Mouse (Mus musculus): Measurements from ENCODE around the gene Rab36. TPM values are rescaled to one million over a fixed set of nuclear protein-coding genes. Genes with fewer than 3 reads are reported as not detected.
"Not testable (repeated sequence)": the region's sequence is repeated elsewhere in the genome, so short reads cannot be mapped to it uniquely, and the experiment has no call there.

Gene Rab36
- polyA plus RNA-seq, 1 experiment from 2014 or later: 6.9 TPM

DNA sequence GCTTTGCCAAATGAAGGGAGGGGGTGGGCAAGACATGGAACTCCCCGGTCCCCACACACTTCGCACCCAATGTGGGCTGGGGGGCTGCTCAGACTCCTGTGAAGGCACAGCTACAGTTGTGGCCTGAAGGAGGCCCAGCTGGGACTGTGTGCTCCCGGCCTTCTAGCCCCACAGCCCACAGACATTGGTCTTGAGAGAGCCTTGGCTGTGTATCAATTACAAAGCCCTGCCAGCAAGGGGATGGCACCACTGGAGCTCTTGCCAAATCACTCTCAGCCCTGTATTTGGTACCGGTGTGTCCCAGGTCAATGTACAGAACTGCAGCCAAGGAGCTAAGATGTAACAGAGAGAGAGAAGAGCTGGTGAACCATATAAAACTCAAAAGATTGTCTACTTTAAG is 20.4 kb upstream of the Rab36 start:
- no peak for ATAC-seq (ENCODE audit: insufficient read depth, low FRiP score, low read depth)

GRCm38 (mm10) chr10:75020271-75020670 is 16.6 kb upstream of the Rab36 start:
- ATAC-seq (ENCODE audit: insufficient read depth, low FRiP score, low read depth): no peak
- WGBS: 25% methylated on average over 2 of the region's 2 CpGs
- H3K4me3 ChIP-seq (replicated peaks): no peak overlapping the region

More for the DNA sequence above, 20.4 kb upstream of the Rab36 start:
- no peaks in the 10 kb centered on the region for H3K36me3 ChIP-seq
- no peak overlapping the region for H3K27ac ChIP-seq
- H3K9ac ChIP-seq: no peak overlapping the region
- H3K4me3 ChIP-seq (replicated peaks): no peak overlapping the region
- H3K4me2 ChIP-seq: no peak overlapping the region
- no peaks in the 10 kb centered on the region for H3K4me1 ChIP-seq
- H3K27me3 ChIP-seq (replicated peaks): no peaks in the 10 kb centered on the region
- 86% methylated on average over 4 of the region's 4 CpGs for WGBS
- no peaks in the 10 kb centered on the region for H3K9me3 ChIP-seq

DNA sequence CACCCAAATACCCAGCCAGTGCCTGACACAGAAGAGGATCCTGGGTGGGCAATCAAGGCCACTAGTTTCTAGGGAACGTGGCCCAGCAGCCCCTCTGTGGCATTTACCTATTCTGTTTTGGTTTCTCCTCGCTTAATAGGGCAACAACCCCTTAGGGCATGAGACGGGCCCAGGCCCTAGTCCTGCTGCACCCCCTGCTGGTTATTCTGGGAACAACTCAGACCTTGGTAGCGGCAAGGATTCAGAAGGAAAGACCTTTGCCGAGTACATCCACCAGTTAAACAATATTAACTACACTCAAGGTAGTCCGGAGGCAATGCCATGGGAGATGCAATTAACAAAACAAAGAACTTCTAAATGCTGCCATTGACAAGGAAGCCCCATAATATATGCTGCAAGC is 15.7 kb upstream of the Rab36 start:
- Histone ChIP-seq H3K9ac (no peak overlapping the region), H3K9me3 (no peaks in the 10 kb centered on the region), H3K4me2 (no peak overlapping the region), H3K27me3 (replicated peaks) (no peaks in the 10 kb centered on the region), H3K4me3 (replicated peaks) (no peak overlapping the region), H3K36me3 (no peaks in the 10 kb centered on the region), H3K27ac (no peak overlapping the region), H3K4me1 (no peaks in the 10 kb centered on the region)
- WGBS: 11% methylated on average over 6 of the region's 6 CpGs
- peak; percentile 36; the same call in 1 of the 2 replicates for ATAC-seq (ENCODE audit: insufficient read depth, low FRiP score, low read depth)

More at GRCm38 (mm10) chr10:75020271-75020670, 16.6 kb upstream of the Rab36 start:
- no peaks in the 10 kb centered on the region for H3K36me3 ChIP-seq
- H3K27ac ChIP-seq: no peak overlapping the region
- no peaks in the 10 kb centered on the region for H3K4me1 ChIP-seq
- H3K9ac ChIP-seq: no peak overlapping the region
- H3K9me3 ChIP-seq: no peaks in the 10 kb centered on the region
- no peaks in the 10 kb centered on the region for H3K27me3 ChIP-seq (replicated peaks)
- H3K4me2 ChIP-seq: no peak overlapping the region

GRCm38 (mm10) chr10:75026491-75026890 is 10.4 kb upstream of the Rab36 start:
- no peaks in the 10 kb centered on the region for H3K36me3 ChIP-seq
- no peaks in the 10 kb centered on the region for H3K9me3 ChIP-seq
- ATAC-seq (ENCODE audit: insufficient read depth, low FRiP score, low read depth): no peak
- H3K9ac ChIP-seq: no peak overlapping the region
- H3K4me1 ChIP-seq: no peaks in the 10 kb centered on the region
- no peak overlapping the region for H3K27ac ChIP-seq
- no peaks in the 10 kb centered on the region for H3K27me3 ChIP-seq (replicated peaks)
- no peak overlapping the region for H3K4me2 ChIP-seq
- no peak overlapping the region for H3K4me3 ChIP-seq (replicated peaks)
- WGBS: 68% methylated on average over 8 of the region's 8 CpGs

GRCm38 (mm10) chr10:75028743-75029142 is 8.1 kb upstream of the Rab36 start:
- no peaks in the 10 kb centered on the region for H3K36me3 ChIP-seq
- H3K4me1 ChIP-seq: 0 out of 2 replicates have a peak, but pooled peaks cover 4% of the 10 kb centered on the region
- H3K9me3 ChIP-seq: no peaks in the 10 kb centered on the region
- no peak overlapping the region for H3K9ac ChIP-seq
- no peak for ATAC-seq (ENCODE audit: insufficient read depth, low FRiP score, low read depth)
- WGBS: 82% methylated on average over 8 of the region's 8 CpGs
- no peak overlapping the region for H3K4me2 ChIP-seq
- H3K27ac ChIP-seq: no peak overlapping the region
- no peak overlapping the region for H3K4me3 ChIP-seq (replicated peaks)
- no peaks in the 10 kb centered on the region for H3K27me3 ChIP-seq (replicated peaks)

DNA sequence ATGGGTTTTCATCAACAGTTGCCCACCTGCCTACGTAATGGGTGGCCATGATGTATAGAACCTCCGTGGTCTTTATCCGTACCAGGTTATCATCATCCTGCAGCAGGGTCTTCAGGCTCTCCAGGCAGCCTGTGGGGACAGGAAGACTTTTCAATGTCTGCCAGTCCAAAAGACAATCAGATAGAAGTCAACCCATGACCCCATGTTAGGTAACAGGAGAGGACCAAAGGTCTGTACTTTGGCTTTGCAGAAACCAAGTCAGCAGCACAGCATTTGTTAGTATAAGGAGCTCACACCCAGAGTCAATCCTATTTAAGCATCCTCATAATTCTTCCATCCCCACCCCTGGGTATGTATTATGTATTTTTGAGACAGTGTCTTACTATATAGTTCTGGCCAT is 7.2 kb upstream of the Rab36 start:
- no peak overlapping the region for H3K9ac ChIP-seq
- no peak overlapping the region for H3K4me3 ChIP-seq (replicated peaks)
- H3K4me1 ChIP-seq: 0 out of 2 replicates have a peak, but pooled peaks cover 4% of the 10 kb centered on the region
- 86% methylated on average over 3 of the region's 3 CpGs for WGBS
- H3K9me3 ChIP-seq: no peaks in the 10 kb centered on the region
- no peak overlapping the region for H3K27ac ChIP-seq
- no peaks in the 10 kb centered on the region for H3K36me3 ChIP-seq
- H3K27me3 ChIP-seq (replicated peaks): no peaks in the 10 kb centered on the region
- ATAC-seq (ENCODE audit: insufficient read depth, low FRiP score, low read depth): no peak
- no peak overlapping the region for H3K4me2 ChIP-seq

- Histone ChIP-seq H3K4me1 (0 out of 2 replicates have a peak, but pooled peaks cover 4% of the 10 kb centered on the region), H3K36me3 (no peaks in the 10 kb centered on the region), H3K4me3 (replicated peaks) (no peak overlapping the region), H3K9ac (no peak overlapping the region), H3K9me3 (no peaks in the 10 kb centered on the region), H3K27ac (no peak overlapping the region), H3K4me2 (no peak overlapping the region), H3K27me3 (replicated peaks) (no peaks in the 10 kb centered on the region)
- ATAC-seq (ENCODE audit: insufficient read depth, low FRiP score, low read depth): no peak
- 77% methylated on average over 3 of the region's 3 CpGs for WGBS
These were observed 6.6 kb upstream of the Rab36 start for GRCm38 (mm10) chr10:75030234-75030633.

DNA sequence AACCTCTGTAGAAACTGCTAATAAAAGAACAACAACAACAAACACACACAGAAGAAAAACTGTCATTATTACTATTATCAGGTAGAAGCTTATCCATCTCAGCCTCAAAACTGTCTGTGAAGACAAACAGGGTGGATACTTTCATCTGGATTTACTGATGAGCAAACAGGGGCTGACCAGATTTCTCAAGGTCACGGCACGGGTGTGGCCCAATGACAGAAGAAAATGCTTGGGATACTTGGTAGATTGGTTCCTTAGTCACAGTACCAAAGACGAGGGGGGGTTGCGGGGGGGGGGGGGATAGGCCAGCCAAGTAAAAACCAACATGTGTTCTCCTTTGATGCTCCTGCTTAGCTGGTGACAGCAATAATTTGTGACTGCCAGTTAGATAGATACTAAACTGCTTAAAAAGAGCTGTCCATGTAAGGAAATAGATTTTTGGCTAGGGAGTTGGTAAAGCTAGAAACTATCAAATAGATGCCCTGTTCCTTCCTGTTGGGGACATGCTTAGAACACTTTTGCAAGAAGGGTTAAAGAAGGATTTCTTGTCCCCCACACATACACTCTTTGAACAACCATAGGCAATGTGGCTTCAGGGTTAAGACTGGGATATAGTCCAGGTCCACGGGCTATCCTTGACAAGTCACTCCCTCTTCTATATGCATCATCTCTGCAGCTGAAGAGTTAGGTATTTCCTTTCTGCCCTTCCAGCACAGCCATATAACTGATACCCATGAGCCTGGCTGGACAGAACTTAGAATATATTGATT is 5.3 kb upstream of the Rab36 start:
- no peaks in the 10 kb centered on the region for H3K9me3 ChIP-seq
- no peak overlapping the region for H3K9ac ChIP-seq
- WGBS: 54% methylated on average over 5 of the region's 5 CpGs
- H3K4me2 ChIP-seq: no peak overlapping the region
- H3K4me1 ChIP-seq: 0 out of 2 replicates have a peak, but pooled peaks cover 4% of the 10 kb centered on the region
- no peak overlapping the region for H3K4me3 ChIP-seq (replicated peaks)
- no peaks in the 10 kb centered on the region for H3K36me3 ChIP-seq
- no peaks in the 10 kb centered on the region for H3K27me3 ChIP-seq (replicated peaks)
- no peak for ATAC-seq (ENCODE audit: insufficient read depth, low FRiP score, low read depth)
- no peak overlapping the region for H3K27ac ChIP-seq

- 26% methylated on average over 10 of the region's 10 CpGs for WGBS
These were observed 4.5 kb upstream of the Rab36 start, which contains the start of gene Rsph14 for GRCm38 (mm10) chr10:75032395-75032794. Gene Rsph14, minus strand, starts transcription at chr10:75032586.

GRCm38 (mm10) chr10:75042060-75042459 is 5.2 kb downstream of the Rab36 start:
- not testable (repeated sequence) for H3K4me2 ChIP-seq; ATAC-seq (ENCODE audit: insufficient read depth, low FRiP score, low read depth)

More at GRCm38 (mm10) chr10:75032395-75032794, 4.5 kb upstream of the Rab36 start, which contains the start of gene Rsph14:
- no peak within 1 kb of the TSS for H3K27ac ChIP-seq
- no peak for ATAC-seq (ENCODE audit: insufficient read depth, low FRiP score, low read depth)
- no peak within 1 kb of the TSS for H3K9ac ChIP-seq
- no peaks in the 10 kb centered on the region for H3K9me3 ChIP-seq
- H3K4me3 ChIP-seq (replicated peaks): no peak within 1 kb of the TSS
- no peak within 1 kb of the TSS for H3K4me2 ChIP-seq
- H3K27me3 ChIP-seq (replicated peaks): no peaks in the 10 kb centered on the region
- no peaks in the 10 kb centered on the region for H3K36me3 ChIP-seq
- 0 out of 2 replicates have a peak, but pooled peaks cover 4% of the 10 kb centered on the region for H3K4me1 ChIP-seq

GRCm38 (mm10) chr10:75044459-75044858 is 7.6 kb downstream of the Rab36 start:
- H3K9me3 ChIP-seq: no peaks in the 10 kb centered on the region
- H3K4me2 ChIP-seq: no peak overlapping the region
- H3K4me3 ChIP-seq (replicated peaks): no peak overlapping the region
- 24% methylated on average over 7 of the region's 7 CpGs for WGBS
- H3K36me3 ChIP-seq: no peaks in the 10 kb centered on the region
- no peak overlapping the region for H3K9ac ChIP-seq
- ATAC-seq (ENCODE audit: insufficient read depth, low FRiP score, low read depth): no peak
- H3K27ac ChIP-seq: no peak overlapping the region
- no peaks in the 10 kb centered on the region for H3K27me3 ChIP-seq (replicated peaks)
- no peaks in the 10 kb centered on the region for H3K4me1 ChIP-seq

More at GRCm38 (mm10) chr10:75042060-75042459, 5.2 kb downstream of the Rab36 start:
- not testable (repeated sequence) for H3K36me3 ChIP-seq; H3K4me1 ChIP-seq; H3K9me3 ChIP-seq; H3K27me3 ChIP-seq (replicated peaks); H3K27ac ChIP-seq; H3K4me3 ChIP-seq (replicated peaks); H3K9ac ChIP-seq
- 4% methylated on average over 1 of the region's 1 CpGs for WGBS

- Histone ChIP-seq H3K9me3 (no peaks in the 10 kb centered on the region), H3K36me3 (no peaks in the 10 kb centered on the region), H3K27me3 (replicated peaks) (no peaks in the 10 kb centered on the region), H3K4me3 (replicated peaks) (no peak overlapping the region), H3K4me2 (no peak overlapping the region), H3K4me1 (no peaks in the 10 kb centered on the region), H3K27ac (no peak overlapping the region), H3K9ac (no peak overlapping the region)
- 90% methylated on average over 15 of the region's 15 CpGs for WGBS
- ATAC-seq (ENCODE audit: insufficient read depth, low FRiP score, low read depth): no peak
These were observed 9.0 kb downstream of the Rab36 start for GRCm38 (mm10) chr10:75045831-75046230.
